Mouse (Mus musculus): ENCODE results near the gene Rnf182. TPM values are rescaled to one million over a fixed set of nuclear protein-coding genes. Genes with fewer than 3 reads are reported as not detected.

Gene Rnf182
- polyA plus RNA-seq, 1 experiment from 2014 or later: 10.4 TPM

DNA sequence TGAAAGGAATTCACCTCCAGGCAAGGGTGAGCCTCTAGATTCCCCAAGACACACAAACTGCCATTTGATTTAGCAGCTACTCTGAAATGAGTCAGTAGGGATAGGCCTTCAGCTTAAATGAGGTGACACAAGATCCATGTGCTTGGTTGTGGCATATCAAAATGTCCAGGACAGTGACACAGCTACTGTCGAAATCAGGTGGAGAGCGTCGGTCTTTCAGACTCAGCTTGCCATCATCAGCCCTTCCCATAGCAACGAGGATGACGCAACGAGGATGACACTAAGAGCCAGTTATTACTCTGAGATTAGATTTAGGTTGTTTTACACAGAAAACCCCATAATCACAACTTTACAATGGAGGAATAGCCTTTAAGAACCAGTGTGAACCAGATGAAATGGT, 14.5 kb upstream of the Rnf182 start:
- Histone ChIP-seq H3K9me3 (ENCODE audit: control insufficient read depth, low read length) (no peaks in the 10 kb centered on the region), H3K4me1 (replicated peaks; ENCODE audit: control insufficient read depth, insufficient read depth, low read length) (no peaks in the 10 kb centered on the region), H3K9ac (ENCODE audit: low read depth, low read length) (no peak overlapping the region), H3K27ac (ENCODE audit: low read depth, low read length) (no peak overlapping the region), H3K27me3 (ENCODE audit: control insufficient read depth, insufficient read depth, low read length) (no peaks in the 10 kb centered on the region), H3K4me3 (ENCODE audit: low read depth, low read length) (no peak overlapping the region), H3K4me2 (replicated peaks; ENCODE audit: low read depth, low read length) (no peak overlapping the region), H3K36me3 (ENCODE audit: control insufficient read depth, insufficient read depth, low read length) (no peaks in the 10 kb centered on the region)
- 89% methylated on average over 6 of the region's 6 CpGs for WGBS
- ATAC-seq (ENCODE audit: low FRiP score) (no peak), DNase-seq (ENCODE audit: low spot score) (no peak)

DNA sequence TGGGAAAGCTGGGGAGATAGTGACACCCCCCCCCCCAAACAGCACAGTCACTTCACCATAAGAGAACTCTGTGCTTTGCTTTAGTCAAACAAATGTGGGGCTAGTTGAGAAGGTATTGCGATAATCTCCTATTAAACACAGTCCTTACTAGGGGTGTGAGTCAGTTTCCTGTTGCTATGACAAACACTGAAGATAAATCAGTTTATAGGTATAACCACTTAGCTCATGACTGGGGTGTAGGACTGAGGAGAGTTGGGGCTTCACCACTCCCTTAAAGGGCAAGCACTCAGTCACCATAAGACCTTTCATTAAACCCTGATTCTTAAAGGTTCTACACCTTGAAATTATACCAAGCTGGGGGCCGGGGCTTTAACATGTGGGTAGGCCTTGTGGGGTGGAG, 13.1 kb upstream of the Rnf182 start:
- Histone ChIP-seq H3K4me2 (replicated peaks; ENCODE audit: low read depth, low read length) (no peak overlapping the region), H3K4me3 (ENCODE audit: low read depth, low read length) (no peak overlapping the region), H3K36me3 (ENCODE audit: control insufficient read depth, insufficient read depth, low read length) (no peaks in the 10 kb centered on the region), H3K4me1 (replicated peaks; ENCODE audit: control insufficient read depth, insufficient read depth, low read length) (no peaks in the 10 kb centered on the region), H3K27ac (ENCODE audit: low read depth, low read length) (no peak overlapping the region), H3K27me3 (ENCODE audit: control insufficient read depth, insufficient read depth, low read length) (no peaks in the 10 kb centered on the region), H3K9ac (ENCODE audit: low read depth, low read length) (no peak overlapping the region), H3K9me3 (ENCODE audit: control insufficient read depth, low read length) (no peaks in the 10 kb centered on the region)
- WGBS: 95% methylated on average over 2 of the region's 2 CpGs
- ATAC-seq (ENCODE audit: low FRiP score) (no peak), DNase-seq (ENCODE audit: low spot score) (no peak)

DNA sequence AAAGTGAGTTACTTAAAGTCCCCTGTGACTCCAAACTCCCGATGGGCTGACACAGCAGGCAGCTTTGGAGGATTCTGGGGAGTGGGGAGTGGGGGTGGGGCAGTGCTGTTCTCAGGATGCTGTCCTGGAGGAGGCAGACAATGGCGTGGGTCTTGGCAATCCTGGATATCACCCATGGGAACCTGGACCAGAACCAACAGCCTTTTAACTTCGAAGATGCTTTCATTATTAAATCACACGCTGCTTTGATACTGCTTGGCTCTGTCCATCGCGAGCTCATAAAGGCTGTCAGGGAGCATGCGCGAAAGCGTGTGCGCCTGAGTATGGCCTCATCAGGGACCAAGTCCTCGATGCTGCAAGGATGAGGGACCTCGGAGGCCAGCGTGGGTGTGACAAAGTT, 12.5 kb upstream of the Rnf182 start:
- ATAC-seq (ENCODE audit: low FRiP score) (no peak), DNase-seq (ENCODE audit: low spot score) (no peak)
- no peaks in the 10 kb centered on the region for H3K36me3 ChIP-seq (ENCODE audit: control insufficient read depth, insufficient read depth, low read length)
- no peak overlapping the region for H3K27ac ChIP-seq (ENCODE audit: low read depth, low read length)
- H3K27me3 ChIP-seq (ENCODE audit: control insufficient read depth, insufficient read depth, low read length): no peaks in the 10 kb centered on the region
- no peaks in the 10 kb centered on the region for H3K4me1 ChIP-seq (replicated peaks; ENCODE audit: control insufficient read depth, insufficient read depth, low read length)
- no peak overlapping the region for H3K4me2 ChIP-seq (replicated peaks; ENCODE audit: low read depth, low read length)
- no peak overlapping the region for H3K4me3 ChIP-seq (ENCODE audit: low read depth, low read length)
- no peak overlapping the region for H3K9ac ChIP-seq (ENCODE audit: low read depth, low read length)
- no peaks in the 10 kb centered on the region for H3K9me3 ChIP-seq (ENCODE audit: control insufficient read depth, low read length)
- WGBS: 79% methylated on average over 13 of the region's 13 CpGs

DNA sequence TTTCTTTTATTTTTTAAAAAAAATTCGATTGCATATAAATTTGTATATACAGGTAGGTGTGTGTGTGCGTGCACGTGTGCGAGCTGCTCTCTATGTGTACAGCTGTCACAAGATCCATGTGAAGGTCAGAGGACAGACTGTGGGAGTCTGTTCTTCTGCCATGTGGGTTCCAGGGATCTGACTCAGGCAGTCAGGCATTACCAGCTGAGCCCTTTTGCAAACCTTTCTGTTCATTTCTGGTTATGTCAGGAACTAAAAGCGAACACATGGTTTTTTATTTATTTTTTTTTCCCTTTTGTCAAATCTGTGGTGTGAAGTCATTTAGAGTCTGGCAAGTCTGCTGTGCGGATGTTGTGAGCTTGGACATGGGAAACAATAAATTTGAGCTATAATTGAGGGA, 6.7 kb upstream of the Rnf182 start:
- no peak overlapping the region for H3K4me3 ChIP-seq (ENCODE audit: low read depth, low read length)
- H3K4me2 ChIP-seq (replicated peaks; ENCODE audit: low read depth, low read length): no peak overlapping the region
- no peak for ATAC-seq (ENCODE audit: low FRiP score)
- no peak overlapping the region for H3K27ac ChIP-seq (ENCODE audit: low read depth, low read length)
- no peaks in the 10 kb centered on the region for H3K4me1 ChIP-seq (replicated peaks; ENCODE audit: control insufficient read depth, insufficient read depth, low read length)
- no peak for DNase-seq (ENCODE audit: low spot score)
- no peaks in the 10 kb centered on the region for H3K36me3 ChIP-seq (ENCODE audit: control insufficient read depth, insufficient read depth, low read length)
- H3K9me3 ChIP-seq (ENCODE audit: control insufficient read depth, low read length): no peaks in the 10 kb centered on the region
- no peak overlapping the region for H3K9ac ChIP-seq (ENCODE audit: low read depth, low read length)
- 75% methylated on average over 6 of the region's 6 CpGs for WGBS
- H3K27me3 ChIP-seq (ENCODE audit: control insufficient read depth, insufficient read depth, low read length): no peaks in the 10 kb centered on the region

DNA sequence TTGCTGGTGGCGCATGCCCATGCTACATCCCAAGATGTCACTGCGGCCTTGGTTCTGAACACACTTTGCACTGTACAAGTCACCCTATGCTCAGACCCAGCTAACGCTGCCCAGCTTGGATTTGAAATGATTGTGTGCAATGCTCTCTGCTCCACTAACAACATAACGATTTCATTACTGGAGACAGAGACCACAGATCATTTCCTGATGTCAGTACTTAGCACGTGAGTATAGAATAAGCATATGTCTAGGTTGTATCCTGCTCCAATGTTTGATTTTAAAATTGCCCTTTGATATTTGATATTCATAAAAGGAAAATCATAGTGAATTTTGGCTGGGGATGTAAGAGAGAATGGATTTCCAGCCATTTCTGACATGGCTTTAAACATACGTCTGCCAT, 3.5 kb upstream of the Rnf182 start:
- Histone ChIP-seq H3K27me3 (ENCODE audit: control insufficient read depth, insufficient read depth, low read length) (no peaks in the 10 kb centered on the region), H3K9ac (ENCODE audit: low read depth, low read length) (no peak overlapping the region), H3K4me2 (replicated peaks; ENCODE audit: low read depth, low read length) (no peak overlapping the region), H3K36me3 (ENCODE audit: control insufficient read depth, insufficient read depth, low read length) (no peaks in the 10 kb centered on the region), H3K4me1 (replicated peaks; ENCODE audit: control insufficient read depth, insufficient read depth, low read length) (peaks cover 4% of the 10 kb centered on the region; the same call in 1 of the 2 replicates), H3K27ac (ENCODE audit: low read depth, low read length) (no peak overlapping the region), H3K9me3 (ENCODE audit: control insufficient read depth, low read length) (no peaks in the 10 kb centered on the region), H3K4me3 (ENCODE audit: low read depth, low read length) (no peak overlapping the region)
- DNase-seq (ENCODE audit: low spot score) (no peak), ATAC-seq (ENCODE audit: low FRiP score) (no peak)
- WGBS: 91% methylated on average over 6 of the region's 6 CpGs

DNA sequence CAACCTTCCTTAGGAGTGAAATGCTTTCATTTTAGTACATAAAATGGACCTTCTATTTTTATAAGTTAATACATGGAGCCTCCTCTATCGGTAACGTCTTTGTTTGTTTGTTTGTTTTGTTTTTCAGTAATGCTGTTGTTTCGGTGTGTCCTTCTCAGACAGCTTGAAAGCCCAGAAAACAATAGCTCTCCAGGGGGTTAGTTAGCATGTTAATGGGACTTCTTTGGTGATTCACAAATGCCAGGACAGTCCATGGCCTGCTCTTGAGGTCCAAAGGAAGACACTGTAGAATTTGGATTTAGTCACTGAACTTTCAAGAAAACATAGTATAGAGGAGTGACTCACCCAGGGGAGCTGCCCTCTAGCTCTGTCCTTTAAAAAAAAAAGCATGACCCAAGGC, 843 bp upstream of the Rnf182 start:
- Histone ChIP-seq H3K9me3 (ENCODE audit: control insufficient read depth, low read length) (no peaks in the 10 kb centered on the region), H3K27me3 (ENCODE audit: control insufficient read depth, insufficient read depth, low read length) (no peaks in the 10 kb centered on the region; the same call in 1 of the 2 replicates), H3K4me1 (replicated peaks; ENCODE audit: control insufficient read depth, insufficient read depth, low read length) (peaks cover 4% of the 10 kb centered on the region; the same call in 1 of the 2 replicates), H3K4me3 (ENCODE audit: low read depth, low read length) (no peak overlapping the region), H3K36me3 (ENCODE audit: control insufficient read depth, insufficient read depth, low read length) (no peaks in the 10 kb centered on the region), H3K4me2 (replicated peaks; ENCODE audit: low read depth, low read length) (no peak overlapping the region), H3K27ac (ENCODE audit: low read depth, low read length) (no peak overlapping the region), H3K9ac (ENCODE audit: low read depth, low read length) (no peak overlapping the region)
- ATAC-seq (ENCODE audit: low FRiP score): no peak
- WGBS: 68% methylated on average over 3 of the region's 3 CpGs
- no peak for DNase-seq (ENCODE audit: low spot score)

DNA sequence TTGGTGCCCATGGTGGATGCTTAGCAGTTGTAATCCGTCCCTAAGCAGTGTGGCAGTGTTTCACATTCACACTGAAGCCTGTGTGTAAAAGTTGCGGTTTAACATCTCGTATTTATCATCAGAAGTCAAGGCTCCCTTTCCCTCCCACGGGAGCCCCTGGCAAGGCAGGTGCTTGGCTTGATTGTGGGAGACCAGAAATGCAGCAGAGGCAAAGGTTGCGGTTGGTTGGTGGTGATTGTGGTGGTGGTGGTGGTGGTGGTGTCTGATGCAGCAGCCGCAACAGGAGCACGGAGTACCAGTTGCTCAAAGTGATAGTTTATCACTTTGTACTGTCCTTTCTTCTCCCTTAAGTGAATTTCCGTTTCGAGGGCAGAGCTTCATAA, 325 bp upstream of the Rnf182 start:
- 21% methylated on average over 9 of the region's 9 CpGs for WGBS
- no peaks in the 10 kb centered on the region for H3K9me3 ChIP-seq (ENCODE audit: control insufficient read depth, low read length)
- peak overlapping the region; percentile 55 for H3K27ac ChIP-seq (ENCODE audit: low read depth, low read length)
- DNase-seq (ENCODE audit: low spot score) (no peak), ATAC-seq (ENCODE audit: low FRiP score) (peak; percentile 59; the same call in 1 of the 2 replicates)
- H3K4me3 ChIP-seq (ENCODE audit: low read depth, low read length): peak overlapping the region; percentile 75; the same call in 1 of the 2 replicates
- peak overlapping the region; percentile 79; the same call in 1 of the 2 replicates for H3K9ac ChIP-seq (ENCODE audit: low read depth, low read length)
- H3K36me3 ChIP-seq (ENCODE audit: control insufficient read depth, insufficient read depth, low read length): no peaks in the 10 kb centered on the region
- peaks cover 4% of the 10 kb centered on the region; the same call in 1 of the 2 replicates for H3K4me1 ChIP-seq (replicated peaks; ENCODE audit: control insufficient read depth, insufficient read depth, low read length)
- H3K27me3 ChIP-seq (ENCODE audit: control insufficient read depth, insufficient read depth, low read length): no peaks in the 10 kb centered on the region; the same call in 1 of the 2 replicates
- peak overlapping the region; percentile 89 for H3K4me2 ChIP-seq (replicated peaks; ENCODE audit: low read depth, low read length)

DNA sequence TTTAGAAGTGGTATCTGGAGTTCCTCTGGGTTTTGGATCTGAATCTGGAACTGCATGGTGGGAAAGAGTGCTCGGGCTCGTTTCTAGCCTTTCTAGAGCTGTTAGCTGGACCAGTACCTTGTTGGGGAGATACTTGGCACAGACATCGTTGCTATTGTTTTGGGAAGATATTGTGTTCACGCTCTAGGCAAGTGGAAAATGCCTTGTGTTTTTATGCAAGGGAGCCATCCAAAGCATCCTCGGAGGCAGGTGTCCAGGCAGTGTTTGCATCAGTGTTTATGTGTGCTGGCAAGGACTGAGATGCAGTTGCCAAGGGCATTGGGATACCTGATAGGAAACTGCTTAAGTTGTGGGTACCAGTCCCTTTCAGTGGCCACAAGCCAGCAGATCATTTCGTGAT, 1.0 kb downstream of the Rnf182 start:
- ATAC-seq (ENCODE audit: low FRiP score) (no peak), DNase-seq (ENCODE audit: low spot score) (peak; percentile 35)
- Histone ChIP-seq H3K4me1 (replicated peaks; ENCODE audit: control insufficient read depth, insufficient read depth, low read length) (peaks cover 4% of the 10 kb centered on the region; the same call in 1 of the 2 replicates), H3K4me3 (ENCODE audit: low read depth, low read length) (peak overlapping the region; percentile 75), H3K4me2 (replicated peaks; ENCODE audit: low read depth, low read length) (peak overlapping the region; percentile 89), H3K27me3 (ENCODE audit: control insufficient read depth, insufficient read depth, low read length) (no peaks in the 10 kb centered on the region; the same call in 1 of the 2 replicates), H3K27ac (ENCODE audit: low read depth, low read length) (no peak overlapping the region), H3K9me3 (ENCODE audit: control insufficient read depth, low read length) (no peaks in the 10 kb centered on the region), H3K36me3 (ENCODE audit: control insufficient read depth, insufficient read depth, low read length) (no peaks in the 10 kb centered on the region), H3K9ac (ENCODE audit: low read depth, low read length) (no peak overlapping the region)
- 30% methylated on average over 6 of the region's 6 CpGs for WGBS

DNA sequence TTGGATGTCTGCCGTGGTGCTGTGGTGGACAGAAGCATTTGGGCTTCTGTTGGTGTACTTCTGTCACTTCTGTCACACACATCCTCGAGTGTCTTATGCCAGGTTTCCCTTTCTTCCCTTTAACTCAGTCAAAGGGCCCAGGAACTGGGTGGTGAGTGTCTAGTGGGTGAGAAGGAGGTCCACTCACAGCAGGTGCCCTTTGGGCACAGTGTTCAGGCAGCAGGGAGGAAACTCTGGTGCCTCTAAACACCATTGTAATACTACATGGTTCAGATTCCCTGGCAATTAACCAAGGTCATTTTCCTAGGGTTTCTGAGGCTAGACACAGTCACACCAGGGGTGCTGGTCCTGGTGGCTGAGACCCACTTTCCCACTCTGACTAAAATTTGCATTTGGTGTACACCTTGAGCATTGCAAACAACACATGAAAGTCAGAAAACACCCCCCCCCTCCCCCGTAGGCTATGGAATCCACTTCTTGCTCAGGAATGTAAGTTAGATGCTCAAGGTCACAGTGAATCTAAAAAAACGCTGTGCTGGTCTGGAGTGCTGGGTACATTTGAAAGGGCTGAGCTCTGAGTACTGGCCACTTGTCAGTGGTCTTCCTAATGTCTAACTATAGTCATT, 4.2 kb downstream of the Rnf182 start:
- ATAC-seq (ENCODE audit: low FRiP score): no peak
- Histone ChIP-seq H3K9me3 (ENCODE audit: control insufficient read depth, low read length) (no peaks in the 10 kb centered on the region), H3K27me3 (ENCODE audit: control insufficient read depth, insufficient read depth, low read length) (no peaks in the 10 kb centered on the region; the same call in 1 of the 2 replicates), H3K4me1 (replicated peaks; ENCODE audit: control insufficient read depth, insufficient read depth, low read length) (peaks cover 4% of the 10 kb centered on the region; the same call in 1 of the 2 replicates), H3K4me2 (replicated peaks; ENCODE audit: low read depth, low read length) (no peak overlapping the region), H3K36me3 (ENCODE audit: control insufficient read depth, insufficient read depth, low read length) (no peaks in the 10 kb centered on the region), H3K4me3 (ENCODE audit: low read depth, low read length) (no peak overlapping the region), H3K27ac (ENCODE audit: low read depth, low read length) (no peak overlapping the region), H3K9ac (ENCODE audit: low read depth, low read length) (no peak overlapping the region)
- DNase-seq (ENCODE audit: low spot score): no peak
- 70% methylated on average over 4 of the region's 4 CpGs for WGBS

All from hindbrain, embryonic 11.5 days (tissue).